Mouse (Mus musculus) granulocyte monocyte progenitor cell, adult 5-6 weeks (primary cell): ENCODE measurements at regions not wholly inside any gene's neighbourhood (a gene's known extent, or its start where the extent isn't known, plus 50 kb on each side); places are given as distances from the start of the nearest gene placed in this dataset.
A peak's percentile ranks its signal among the peaks of the same experiment; 100 is the strongest.

Source experiments
- ATAC-seq: replicated peaks from 2 replicates; pipeline ENCODE4 v1.8.0; 2016; ENCODE audit warnings: mild to moderate bottlenecking, moderate TSS enrichment, inconsistent platforms; ENCODE audit not compliant: poor library complexity, severe bottlenecking

- no peak for ATAC-seq
Measured at GRCm38 (mm10) chr13:83201931-83202671, 301.7 kb upstream of the Mef2c start.

GRCm38 (mm10) chr13:83206622-83207021, 297.2 kb upstream of the Mef2c start:
- ATAC-seq: peak; percentile 59; the same call in 1 of the 2 replicates

GRCm38 (mm10) chr13:83207513-83207912, 296.3 kb upstream of the Mef2c start:
- 0 out of 2 replicates have a peak, but pooled peaks have one; percentile 39 for ATAC-seq

GRCm38 (mm10) chr13:83208111-83208510, 295.7 kb upstream of the Mef2c start:
- peak; percentile 87 for ATAC-seq

- ATAC-seq: no peak
Measured at GRCm38 (mm10) chr13:83214811-83215210, 289.0 kb upstream of the Mef2c start.

- no peak for ATAC-seq
Measured at GRCm38 (mm10) chr13:83216454-83216853, 287.4 kb upstream of the Mef2c start.

- no peak for ATAC-seq
Measured at GRCm38 (mm10) chr13:83252452-83252851, 251.4 kb upstream of the Mef2c start.

- no peak for ATAC-seq
Measured at GRCm38 (mm10) chr13:83266591-83266990, 237.2 kb upstream of the Mef2c start.

GRCm38 (mm10) chr13:83268663-83269062, 235.2 kb upstream of the Mef2c start:
- ATAC-seq: no peak; the same call in 1 of the 2 replicates

GRCm38 (mm10) chr13:83278695-83279094, 225.1 kb upstream of the Mef2c start:
- no peak for ATAC-seq

- no peak for ATAC-seq
Measured at GRCm38 (mm10) chr13:83307696-83308095, 196.1 kb upstream of the Mef2c start.

GRCm38 (mm10) chr13:83328488-83328887, 175.3 kb upstream of the Mef2c start:
- ATAC-seq: peak; percentile 66

GRCm38 (mm10) chr13:83333728-83334127, 170.1 kb upstream of the Mef2c start:
- ATAC-seq: no peak

GRCm38 (mm10) chr13:83344611-83345319, 159.1 kb upstream of the Mef2c start:
- ATAC-seq: 0 out of 2 replicates have a peak, but pooled peaks have one; percentile 33

- no peak for ATAC-seq
Measured at GRCm38 (mm10) chr13:83355341-83355740, 148.5 kb upstream of the Mef2c start.

- no peak for ATAC-seq
Measured at GRCm38 (mm10) chr13:83360529-83360928, 143.3 kb upstream of the Mef2c start.

GRCm38 (mm10) chr13:83376097-83376797, 127.6 kb upstream of the Mef2c start:
- ATAC-seq: no peak

- ATAC-seq: no peak
Measured at GRCm38 (mm10) chr13:83378644-83379043, 125.2 kb upstream of the Mef2c start.

GRCm38 (mm10) chr13:83382609-83383008, 121.2 kb upstream of the Mef2c start:
- no peak for ATAC-seq

GRCm38 (mm10) chr13:83394773-83395172, 109.1 kb upstream of the Mef2c start:
- no peak for ATAC-seq

GRCm38 (mm10) chr13:83399381-83399780, 104.5 kb upstream of the Mef2c start:
- no peak for ATAC-seq
